Mouse (Mus musculus): ENCODE measurements around the gene St3gal6. TPM values are rescaled to one million over a fixed set of nuclear protein-coding genes. Genes with fewer than 3 reads are reported as not detected.
A peak's percentile ranks its signal among the peaks of the same experiment; 100 is the strongest.

St3gal6 gene
- polyA plus RNA-seq, 1 experiment from 2014 or later = 15.0 TPM

DNA sequence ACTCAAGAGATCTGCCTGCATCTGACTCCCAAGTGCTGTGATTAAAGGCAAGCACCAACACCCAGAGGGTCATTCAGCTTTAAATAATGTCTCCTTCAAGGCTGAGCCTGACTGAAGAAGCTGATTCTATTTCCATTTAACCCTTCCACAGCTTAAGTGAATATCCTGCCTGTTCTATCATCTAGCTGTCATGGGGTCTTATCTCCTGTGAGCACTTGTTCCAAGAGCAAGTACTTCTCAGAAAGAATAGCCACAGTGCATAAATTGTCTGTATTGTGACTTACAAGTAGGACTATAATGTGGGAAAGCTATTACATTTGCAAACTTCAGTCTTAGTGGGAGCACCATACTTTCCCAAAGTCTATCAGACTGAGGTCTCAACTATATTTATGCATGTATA lies 1.8 kb upstream of the St3gal6 start:
- DNase-seq (ENCODE audit: low spot score) (no peak), ATAC-seq (replicated peaks; ENCODE audit: low FRiP score, low TSS enrichment, low read depth) (no peak)
- no peaks in the 10 kb centered on the region for H3K36me3 ChIP-seq (ENCODE audit: control insufficient read depth, insufficient read depth, low read length)
- H3K4me2 ChIP-seq (ENCODE audit: low read length) = no peak overlapping the region
- no peak overlapping the region for H3K27ac ChIP-seq (ENCODE audit: low read depth)
- H3K9ac ChIP-seq (ENCODE audit: low read length) = no peak overlapping the region
- peaks cover 6% of the 10 kb centered on the region for H3K4me1 ChIP-seq (replicated peaks; ENCODE audit: control insufficient read depth, insufficient read depth, low read length)
- no peak overlapping the region for H3K4me3 ChIP-seq (ENCODE audit: low read depth, low read length)
- peaks cover 6% of the 10 kb centered on the region; the same call in 1 of the 2 replicates for H3K9me3 ChIP-seq (ENCODE audit: control insufficient read depth, low read length)
- H3K27me3 ChIP-seq (replicated peaks; ENCODE audit: control insufficient read depth, insufficient read depth, low read length) = no peaks in the 10 kb centered on the region

DNA sequence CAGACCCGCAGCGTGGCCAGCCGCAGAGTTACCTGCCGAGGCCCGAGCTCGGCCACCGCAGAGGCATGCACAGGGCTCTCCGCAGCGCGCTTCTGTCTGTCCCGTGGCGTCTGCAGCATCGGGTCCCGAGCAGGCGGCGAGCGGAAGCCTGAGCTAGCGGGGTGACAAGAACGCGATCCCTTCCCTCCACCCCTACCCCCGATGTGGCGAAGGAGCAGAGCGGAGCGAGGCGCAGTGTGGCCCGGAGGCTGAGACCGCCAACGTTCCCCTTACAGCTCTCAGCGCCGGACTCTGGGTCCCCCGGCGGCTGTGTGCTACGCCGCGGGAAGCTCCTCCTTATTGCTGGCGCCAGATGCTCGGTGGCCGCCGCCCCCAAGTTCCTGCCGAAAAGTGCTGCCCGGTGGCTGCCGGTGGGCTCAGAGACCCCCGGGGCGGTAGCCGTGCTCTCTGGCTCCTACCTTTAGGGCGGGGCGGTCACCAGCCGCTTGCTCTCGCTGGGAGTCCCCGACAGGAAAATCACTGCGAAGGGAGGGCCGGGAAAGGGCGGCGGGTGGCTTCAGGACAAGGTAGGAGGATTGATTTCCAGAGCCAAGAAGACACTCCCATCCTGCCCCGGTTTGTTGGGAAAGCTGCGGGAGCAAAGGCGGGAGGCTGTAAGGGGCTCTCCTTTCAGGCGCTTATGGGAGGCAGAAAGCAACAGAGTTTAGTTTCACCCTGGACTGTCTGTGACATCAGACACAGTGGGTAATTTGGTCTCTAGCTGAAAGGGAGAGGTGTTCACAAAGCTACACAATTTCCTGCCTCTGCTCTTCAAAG lies 791 bp downstream of the St3gal6 start:
- Histone ChIP-seq H3K4me1 (replicated peaks; ENCODE audit: control insufficient read depth, insufficient read depth, low read length) (peaks cover 6% of the 10 kb centered on the region), H3K9me3 (ENCODE audit: control insufficient read depth, low read length) (peaks cover 6% of the 10 kb centered on the region; the same call in 1 of the 2 replicates), H3K4me3 (ENCODE audit: low read depth, low read length) (peak overlapping the region; percentile 55), H3K27me3 (replicated peaks; ENCODE audit: control insufficient read depth, insufficient read depth, low read length) (no peaks in the 10 kb centered on the region), H3K9ac (ENCODE audit: low read length) (peak overlapping the region; percentile 69), H3K4me2 (ENCODE audit: low read length) (peak overlapping the region; percentile 86), H3K27ac (ENCODE audit: low read depth) (peak overlapping the region; percentile 71), H3K36me3 (ENCODE audit: control insufficient read depth, insufficient read depth, low read length) (no peaks in the 10 kb centered on the region)
- peak; percentile 87 for DNase-seq (ENCODE audit: low spot score)
- under 1% methylated on average over 58 of the region's 58 CpGs for WGBS
- peak; percentile 87 for ATAC-seq (replicated peaks; ENCODE audit: low FRiP score, low TSS enrichment, low read depth)

DNA sequence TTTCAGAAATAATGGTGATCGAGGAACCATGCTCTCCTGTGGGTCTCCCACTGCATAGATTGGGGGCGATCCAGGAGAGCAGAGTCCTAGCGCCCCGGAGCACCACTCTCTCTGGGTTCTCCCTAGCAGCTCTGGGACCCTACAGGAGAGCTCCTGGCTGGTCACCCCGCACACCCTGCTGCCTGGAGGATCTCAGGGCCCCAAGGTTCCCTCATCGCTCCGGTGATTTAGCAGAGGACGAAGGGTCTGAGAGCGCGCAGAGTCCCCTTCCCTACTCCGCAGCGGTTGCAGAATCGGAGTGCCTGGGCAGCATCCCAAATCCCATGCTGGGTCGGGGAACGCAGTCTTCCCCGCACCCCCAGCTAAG lies 1.4 kb downstream of the St3gal6 start:
- DNase-seq (ENCODE audit: low spot score) = no peak
- Histone ChIP-seq H3K27ac (ENCODE audit: low read depth) (peak overlapping the region; percentile 71; the same call in 1 of the 2 replicates), H3K4me1 (replicated peaks; ENCODE audit: control insufficient read depth, insufficient read depth, low read length) (peaks cover 6% of the 10 kb centered on the region), H3K4me2 (ENCODE audit: low read length) (peak overlapping the region; percentile 86), H3K9me3 (ENCODE audit: control insufficient read depth, low read length) (peaks cover 6% of the 10 kb centered on the region; the same call in 1 of the 2 replicates), H3K36me3 (ENCODE audit: control insufficient read depth, insufficient read depth, low read length) (no peaks in the 10 kb centered on the region), H3K27me3 (replicated peaks; ENCODE audit: control insufficient read depth, insufficient read depth, low read length) (no peaks in the 10 kb centered on the region), H3K4me3 (ENCODE audit: low read depth, low read length) (peak overlapping the region; percentile 55), H3K9ac (ENCODE audit: low read length) (peak overlapping the region; percentile 69)
- ATAC-seq (replicated peaks; ENCODE audit: low FRiP score, low TSS enrichment, low read depth) = peak; percentile 59; the same call in 1 of the 2 replicates
- WGBS = under 1% methylated on average over 16 of the region's 16 CpGs

DNA sequence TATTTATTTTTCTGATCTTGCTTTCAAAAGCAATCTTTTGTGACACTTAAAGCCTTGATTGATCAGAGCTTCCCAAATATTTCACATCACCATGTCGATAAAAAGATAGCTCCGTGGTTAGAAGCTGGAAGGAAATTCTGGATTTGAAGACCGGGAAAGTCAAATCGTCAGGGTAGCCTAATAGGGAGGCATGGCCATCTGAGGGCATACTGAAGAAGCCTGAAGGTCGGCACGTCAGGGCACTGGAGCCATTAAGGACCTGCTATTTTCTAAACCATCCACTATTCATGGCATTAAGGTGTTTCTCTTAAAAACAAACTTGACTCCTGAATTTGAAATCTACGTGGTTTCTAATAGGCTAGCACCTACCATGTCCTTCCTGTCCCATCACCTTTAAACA lies 2.1 kb downstream of the St3gal6 start:
- Histone ChIP-seq H3K4me1 (replicated peaks; ENCODE audit: control insufficient read depth, insufficient read depth, low read length) (peaks cover 6% of the 10 kb centered on the region), H3K27ac (ENCODE audit: low read depth) (no peak overlapping the region), H3K9me3 (ENCODE audit: control insufficient read depth, low read length) (peaks cover 6% of the 10 kb centered on the region; the same call in 1 of the 2 replicates), H3K9ac (ENCODE audit: low read length) (peak overlapping the region; percentile 69), H3K4me3 (ENCODE audit: low read depth, low read length) (peak overlapping the region; percentile 55), H3K36me3 (ENCODE audit: control insufficient read depth, insufficient read depth, low read length) (no peaks in the 10 kb centered on the region), H3K4me2 (ENCODE audit: low read length) (peak overlapping the region; percentile 86), H3K27me3 (replicated peaks; ENCODE audit: control insufficient read depth, insufficient read depth, low read length) (no peaks in the 10 kb centered on the region)
- ATAC-seq (replicated peaks; ENCODE audit: low FRiP score, low TSS enrichment, low read depth) = no peak
- WGBS = 42% methylated on average over 7 of the region's 7 CpGs
- DNase-seq (ENCODE audit: low spot score) = peak; percentile 45

DNA sequence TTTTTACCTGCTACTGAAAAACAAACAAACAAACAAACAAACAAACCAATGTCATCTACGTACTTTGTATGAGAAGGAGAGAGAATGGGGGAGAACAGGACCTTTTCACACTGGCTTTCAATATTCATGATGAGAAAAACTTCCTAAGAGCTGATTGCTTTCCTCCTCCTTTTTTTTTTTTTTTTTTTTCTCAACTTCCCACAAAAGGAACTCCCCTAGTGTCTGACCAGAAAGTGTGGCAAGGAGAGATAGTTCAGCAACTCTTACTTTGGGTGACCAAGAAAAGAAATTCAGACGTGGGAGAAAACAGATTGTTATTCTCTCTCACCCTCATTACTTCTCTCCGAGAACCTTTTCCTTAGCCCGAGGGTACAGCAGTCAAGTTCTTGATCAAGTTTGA lies 2.9 kb downstream of the St3gal6 start:
- Histone ChIP-seq H3K27ac (ENCODE audit: low read depth) (no peak overlapping the region), H3K4me3 (ENCODE audit: low read depth, low read length) (no peak overlapping the region), H3K9ac (ENCODE audit: low read length) (no peak overlapping the region), H3K27me3 (replicated peaks; ENCODE audit: control insufficient read depth, insufficient read depth, low read length) (no peaks in the 10 kb centered on the region), H3K4me1 (replicated peaks; ENCODE audit: control insufficient read depth, insufficient read depth, low read length) (peaks cover 6% of the 10 kb centered on the region), H3K9me3 (ENCODE audit: control insufficient read depth, low read length) (peaks cover 6% of the 10 kb centered on the region; the same call in 1 of the 2 replicates), H3K4me2 (ENCODE audit: low read length) (0 out of 2 replicates have a peak overlapping the region, but pooled peaks have one; percentile 86), H3K36me3 (ENCODE audit: control insufficient read depth, insufficient read depth, low read length) (no peaks in the 10 kb centered on the region)
- 78% methylated on average over 4 of the region's 4 CpGs for WGBS
- DNase-seq (ENCODE audit: low spot score) = no peak
- ATAC-seq (replicated peaks; ENCODE audit: low FRiP score, low TSS enrichment, low read depth) = no peak

DNA sequence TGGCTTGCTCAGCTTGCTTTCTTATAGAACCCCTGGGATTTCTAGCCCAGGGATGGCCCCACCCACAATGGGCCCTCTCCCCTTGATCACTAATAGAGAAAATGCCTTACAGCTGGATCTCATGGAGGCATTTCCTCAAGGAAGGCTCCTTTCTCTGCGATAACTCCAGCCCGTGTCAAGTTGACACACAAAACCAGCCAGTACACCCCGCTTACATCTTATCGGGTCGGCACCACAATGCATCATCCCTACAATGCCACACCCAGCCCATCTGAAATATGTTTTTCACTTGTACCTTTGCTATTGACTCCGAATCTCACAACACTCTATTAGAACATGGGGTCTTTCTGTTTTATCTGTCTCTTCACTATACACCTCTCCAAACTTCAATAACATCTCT lies 3.6 kb downstream of the St3gal6 start:
- H3K9me3 ChIP-seq (ENCODE audit: control insufficient read depth, low read length) = peaks cover 6% of the 10 kb centered on the region; the same call in 1 of the 2 replicates
- no peak overlapping the region for H3K9ac ChIP-seq (ENCODE audit: low read length)
- H3K27me3 ChIP-seq (replicated peaks; ENCODE audit: control insufficient read depth, insufficient read depth, low read length) = no peaks in the 10 kb centered on the region
- H3K4me2 ChIP-seq (ENCODE audit: low read length) = no peak overlapping the region
- peaks cover 6% of the 10 kb centered on the region for H3K4me1 ChIP-seq (replicated peaks; ENCODE audit: control insufficient read depth, insufficient read depth, low read length)
- peak; percentile 38 for DNase-seq (ENCODE audit: low spot score)
- WGBS = 94% methylated on average over 6 of the region's 6 CpGs
- no peak overlapping the region for H3K4me3 ChIP-seq (ENCODE audit: low read depth, low read length)
- H3K36me3 ChIP-seq (ENCODE audit: control insufficient read depth, insufficient read depth, low read length) = no peaks in the 10 kb centered on the region
- no peak for ATAC-seq (replicated peaks; ENCODE audit: low FRiP score, low TSS enrichment, low read depth)
- no peak overlapping the region for H3K27ac ChIP-seq (ENCODE audit: low read depth)

DNA sequence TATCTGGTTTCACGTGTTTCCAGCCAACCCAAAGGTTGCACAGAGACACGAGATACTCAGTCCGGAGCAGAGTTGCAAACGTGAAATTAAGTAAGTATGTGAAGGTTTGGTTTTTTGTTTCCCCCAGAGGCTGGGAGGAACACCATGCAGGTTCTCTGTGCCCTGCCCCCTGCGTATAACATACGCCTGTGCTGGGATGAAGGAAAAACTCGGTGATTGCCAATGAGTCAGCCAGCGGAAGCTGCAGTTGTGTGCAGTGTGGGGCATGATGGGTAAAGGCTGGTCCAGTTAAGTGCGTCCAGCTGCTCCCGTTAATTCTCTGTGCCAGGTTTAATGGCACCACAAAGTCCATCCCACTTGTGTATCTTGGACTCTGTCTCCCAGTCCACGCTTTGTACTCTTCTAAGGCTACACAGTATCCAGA lies 4.4 kb downstream of the St3gal6 start:
- Histone ChIP-seq H3K4me1 (replicated peaks; ENCODE audit: control insufficient read depth, insufficient read depth, low read length) (peaks cover 6% of the 10 kb centered on the region), H3K4me3 (ENCODE audit: low read depth, low read length) (no peak overlapping the region), H3K9ac (ENCODE audit: low read length) (no peak overlapping the region), H3K4me2 (ENCODE audit: low read length) (no peak overlapping the region), H3K36me3 (ENCODE audit: control insufficient read depth, insufficient read depth, low read length) (no peaks in the 10 kb centered on the region), H3K27ac (ENCODE audit: low read depth) (no peak overlapping the region), H3K27me3 (replicated peaks; ENCODE audit: control insufficient read depth, insufficient read depth, low read length) (no peaks in the 10 kb centered on the region), H3K9me3 (ENCODE audit: control insufficient read depth, low read length) (peaks cover 3% of the 10 kb centered on the region; the same call in 1 of the 2 replicates)
- ATAC-seq (replicated peaks; ENCODE audit: low FRiP score, low TSS enrichment, low read depth) (no peak), DNase-seq (ENCODE audit: low spot score) (no peak)
- 82% methylated on average over 11 of the region's 11 CpGs for WGBS

DNA sequence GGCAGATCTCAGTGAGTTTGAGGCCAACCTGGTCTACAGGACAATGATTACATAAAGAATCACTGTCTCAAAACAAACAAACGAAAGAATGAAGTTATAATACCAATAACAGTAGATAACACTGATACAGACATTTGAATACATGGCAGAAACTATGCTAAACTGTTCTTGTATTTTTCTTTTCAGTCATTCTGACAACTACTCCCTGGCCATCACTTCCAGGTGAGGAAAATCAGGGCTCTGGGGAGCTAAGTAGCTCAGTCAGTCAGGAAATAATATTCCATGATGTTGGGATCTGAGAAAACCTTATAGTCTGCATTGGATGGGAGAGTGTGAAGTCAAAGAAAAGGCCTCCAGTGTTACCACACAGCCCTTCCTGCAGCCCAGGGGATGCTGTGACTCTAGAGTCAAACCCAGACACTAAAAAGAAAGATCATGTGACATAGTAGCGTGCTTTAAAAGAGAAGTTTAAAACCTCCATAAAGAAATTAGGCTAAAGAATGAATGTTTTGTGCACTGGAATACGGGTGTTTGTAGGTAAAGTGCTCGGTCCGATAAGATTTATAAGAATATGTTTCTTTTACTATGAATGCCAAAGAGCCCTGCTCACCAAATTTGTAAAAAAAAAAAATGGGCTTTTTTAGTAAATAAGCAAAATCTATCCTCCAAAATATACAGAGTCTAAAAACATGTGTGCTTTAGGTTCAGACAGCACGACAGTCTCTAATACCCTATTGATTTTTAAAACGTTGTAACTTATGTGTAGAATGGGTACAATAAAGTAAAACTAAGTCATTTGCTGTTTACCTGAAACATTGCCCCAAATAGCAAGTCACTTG lies 6.9 kb downstream of the St3gal6 start:
- ATAC-seq (replicated peaks; ENCODE audit: low FRiP score, low TSS enrichment, low read depth) (no peak), DNase-seq (ENCODE audit: low spot score) (no peak)
- H3K4me2 ChIP-seq (ENCODE audit: low read length) = no peak overlapping the region
- H3K27ac ChIP-seq (ENCODE audit: low read depth) = no peak overlapping the region
- no peaks in the 10 kb centered on the region for H3K36me3 ChIP-seq (ENCODE audit: control insufficient read depth, insufficient read depth, low read length)
- H3K9me3 ChIP-seq (ENCODE audit: control insufficient read depth, low read length) = no peaks in the 10 kb centered on the region
- no peak overlapping the region for H3K4me3 ChIP-seq (ENCODE audit: low read depth, low read length)
- H3K9ac ChIP-seq (ENCODE audit: low read length) = no peak overlapping the region
- 88% methylated on average over 7 of the region's 7 CpGs for WGBS
- no peaks in the 10 kb centered on the region for H3K27me3 ChIP-seq (replicated peaks; ENCODE audit: control insufficient read depth, insufficient read depth, low read length)
- H3K4me1 ChIP-seq (replicated peaks; ENCODE audit: control insufficient read depth, insufficient read depth, low read length) = peaks cover 12% of the 10 kb centered on the region

Measured in intestine, embryonic 14.5 days (tissue).